Mouse (Mus musculus): ENCODE data around the gene Hist1h2bp.
"Not testable (repeated sequence)": the region's sequence is repeated elsewhere in the genome, so short reads cannot be mapped to it uniquely, and the experiment has no call there.

The Hist1h2bp gene

GRCm38 (mm10) chr13:21786899-21787629 lies at the start of gene Hist1h2bp, which contains the start of gene Hist1h2an:
TSS of gene Hist1h2bp (plus strand) at chr13:21787461.
TSS of gene Hist1h2an (minus strand) at chr13:21787218.
- DNase-seq (ENCODE audit: low spot score in 2 of 2), result peak; percentile 92 to 96

DNA sequence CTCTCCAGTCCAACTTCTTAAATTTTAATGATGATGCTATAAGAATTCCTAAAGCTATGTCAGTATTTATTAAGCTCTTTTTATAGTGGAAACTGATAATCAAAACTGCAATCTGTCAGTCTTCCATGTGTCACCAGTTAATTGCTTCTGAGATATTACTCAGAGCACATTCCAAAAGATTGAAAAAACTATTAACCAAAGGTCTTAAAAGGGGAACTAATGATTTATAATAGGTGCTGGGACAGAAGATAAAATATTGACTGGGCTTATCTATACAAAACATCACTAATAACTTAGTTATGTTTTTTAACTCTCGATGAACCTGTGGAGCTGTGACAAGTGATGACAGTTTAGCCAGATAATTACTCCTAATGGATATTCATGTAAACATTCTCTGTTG lies 42.3 kb upstream of the Hist1h2bp start:
- DNase-seq (ENCODE audit: low spot score in 2 of 2), result no peak

GRCm38 (mm10) chr13:21749387-21750158 lies 37.7 kb upstream of the Hist1h2bp start:
- DNase-seq (ENCODE audit: low spot score in 2 of 2), result no peak

GRCm38 (mm10) chr13:21750159-21751017 lies 36.9 kb upstream of the Hist1h2bp start, which contains the start of gene Hist1h4k:
TSS of gene Hist1h4k (minus strand) at chr13:21750505.
- peak; percentile 80 to 95 for DNase-seq (ENCODE audit: low spot score in 2 of 2)

GRCm38 (mm10) chr13:21751417-21751816 lies 35.8 kb upstream of the Hist1h2bp start:
- DNase-seq (ENCODE audit: low spot score in 2 of 2), result no peak

DNA sequence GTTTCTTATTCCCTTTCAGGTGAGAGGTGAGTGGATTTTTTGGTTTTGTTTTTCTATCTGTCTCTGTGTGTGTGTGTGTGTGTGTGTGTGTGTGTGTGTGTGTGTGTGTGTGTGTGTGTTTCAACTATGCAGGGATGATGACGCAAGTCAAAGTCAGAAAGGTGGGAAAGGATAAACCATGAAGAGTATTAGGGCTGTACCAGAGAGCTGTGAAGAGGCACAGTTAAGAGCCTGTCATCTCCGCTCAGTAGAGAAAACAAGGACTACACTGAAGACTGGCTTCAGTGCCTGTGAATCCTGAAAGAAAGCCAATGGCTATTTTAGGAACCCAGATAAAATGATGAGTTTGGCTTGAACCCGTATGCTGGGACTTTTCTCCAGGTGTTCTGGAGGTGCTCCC lies 35.4 kb upstream of the Hist1h2bp start:
- no peak for DNase-seq (ENCODE audit: low spot score in 2 of 2)

- DNase-seq (ENCODE audit: low spot score in 2 of 2), result no peak
Observed at GRCm38 (mm10) chr13:21752356-21752755, 34.9 kb upstream of the Hist1h2bp start.

GRCm38 (mm10) chr13:21753051-21753523 lies 34.2 kb upstream of the Hist1h2bp start:
- no peak for DNase-seq (ENCODE audit: low spot score in 2 of 2)

GRCm38 (mm10) chr13:21753524-21754285 lies 33.6 kb upstream of the Hist1h2bp start, which contains the start of the genes Hist1h2ak and Hist1h2bn:
TSS of gene Hist1h2ak (minus strand) at chr13:21753827.
TSS of gene Hist1h2bn (plus strand) at chr13:21754123.
- peak; percentile 82 to 88 for DNase-seq (ENCODE audit: low spot score in 2 of 2)

DNA sequence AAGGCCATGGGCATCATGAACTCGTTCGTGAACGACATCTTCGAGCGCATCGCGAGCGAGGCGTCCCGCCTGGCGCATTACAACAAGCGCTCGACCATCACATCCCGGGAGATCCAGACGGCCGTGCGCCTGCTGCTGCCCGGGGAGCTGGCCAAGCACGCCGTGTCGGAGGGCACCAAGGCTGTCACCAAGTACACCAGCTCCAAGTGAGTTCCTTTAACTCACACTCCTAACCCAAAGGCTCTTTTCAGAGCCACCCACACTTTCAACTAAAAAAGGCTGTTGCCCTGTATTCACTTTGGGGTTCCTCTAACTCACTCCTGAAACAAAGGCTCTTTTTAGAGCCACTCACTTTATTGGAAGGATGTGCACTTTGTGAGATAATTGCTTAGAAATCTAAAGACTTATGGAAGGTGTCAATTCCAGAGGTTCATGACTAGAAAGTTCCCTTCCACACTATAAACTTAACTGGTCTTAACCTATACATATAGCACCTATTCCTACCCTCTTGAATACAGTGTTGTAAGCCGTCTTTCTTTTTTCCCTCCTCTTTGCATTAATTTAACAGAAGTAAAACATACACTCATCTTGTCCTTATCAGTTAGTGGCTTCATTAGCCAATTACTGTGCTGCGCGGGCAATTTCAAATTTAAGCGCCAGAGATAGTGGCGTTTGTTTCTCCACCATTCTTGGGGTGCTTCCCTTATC lies 32.8 kb upstream of the Hist1h2bp start:
- DNase-seq (ENCODE audit: low spot score in 2 of 2), result not testable (repeated sequence)

- DNase-seq (ENCODE audit: low spot score in 2 of 2), result no peak
Observed at GRCm38 (mm10) chr13:21755707-21756106, 31.6 kb upstream of the Hist1h2bp start.

DNA sequence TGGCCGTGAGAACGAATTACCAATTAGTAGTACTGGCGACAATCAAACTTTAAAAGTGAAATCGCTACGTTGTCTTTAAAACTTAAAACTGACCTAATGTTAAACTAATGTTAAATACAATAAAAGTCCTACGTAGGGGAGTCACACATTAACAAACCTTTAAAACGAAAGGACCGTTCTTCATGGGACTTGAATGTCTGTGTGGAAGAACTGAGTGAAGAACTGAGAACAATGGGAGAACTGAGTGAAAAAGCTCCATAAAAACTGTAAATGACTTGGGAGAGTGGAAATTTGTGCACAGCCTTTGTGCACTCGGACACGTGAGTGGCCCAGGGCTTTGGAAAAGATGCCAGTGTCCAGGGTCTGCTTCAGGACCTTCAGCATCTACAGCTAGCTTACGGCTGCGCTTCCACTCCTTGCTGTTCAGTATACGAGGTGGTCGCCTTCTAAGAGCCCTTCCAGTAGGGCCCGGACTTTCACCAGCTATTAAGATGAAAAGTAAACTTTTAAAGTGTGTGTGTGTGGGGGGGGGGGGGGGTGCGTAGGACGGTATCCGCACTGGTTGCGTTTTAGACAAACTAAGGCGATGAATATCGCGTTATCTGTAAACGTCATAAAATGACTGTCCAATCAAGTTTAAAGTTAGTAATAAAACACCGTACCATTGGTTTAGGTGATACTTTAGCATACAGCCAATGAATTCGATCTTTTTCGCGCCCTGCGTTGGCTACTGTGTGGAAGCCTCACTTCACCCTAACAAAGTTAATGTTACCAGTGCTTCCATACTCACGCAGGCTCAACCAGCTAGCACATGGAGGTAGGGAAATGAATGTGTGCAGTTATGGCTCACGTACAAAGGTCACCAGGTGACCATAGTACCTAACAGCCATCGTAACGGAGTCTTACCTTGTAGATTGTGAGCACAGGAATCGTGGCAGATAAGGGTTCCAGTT lies 8.2 kb upstream of the Hist1h2bp start:
- DNase-seq (ENCODE audit: low spot score in 2 of 2), result peak; percentile 76 to 78

GRCm38 (mm10) chr13:21779767-21780731 lies 7.2 kb upstream of the Hist1h2bp start, which contains the start of gene Hist1h1b:
TSS of gene Hist1h1b (minus strand) at chr13:21780625.
- DNase-seq (ENCODE audit: low spot score in 2 of 2), result peak in 1 of 2 experiments; percentile 65

GRCm38 (mm10) chr13:21781021-21781555 lies 6.2 kb upstream of the Hist1h2bp start:
- no peak for DNase-seq (ENCODE audit: low spot score in 2 of 2)

GRCm38 (mm10) chr13:21781639-21782038 lies 5.6 kb upstream of the Hist1h2bp start:
- no peak for DNase-seq (ENCODE audit: low spot score in 2 of 2)

DNA sequence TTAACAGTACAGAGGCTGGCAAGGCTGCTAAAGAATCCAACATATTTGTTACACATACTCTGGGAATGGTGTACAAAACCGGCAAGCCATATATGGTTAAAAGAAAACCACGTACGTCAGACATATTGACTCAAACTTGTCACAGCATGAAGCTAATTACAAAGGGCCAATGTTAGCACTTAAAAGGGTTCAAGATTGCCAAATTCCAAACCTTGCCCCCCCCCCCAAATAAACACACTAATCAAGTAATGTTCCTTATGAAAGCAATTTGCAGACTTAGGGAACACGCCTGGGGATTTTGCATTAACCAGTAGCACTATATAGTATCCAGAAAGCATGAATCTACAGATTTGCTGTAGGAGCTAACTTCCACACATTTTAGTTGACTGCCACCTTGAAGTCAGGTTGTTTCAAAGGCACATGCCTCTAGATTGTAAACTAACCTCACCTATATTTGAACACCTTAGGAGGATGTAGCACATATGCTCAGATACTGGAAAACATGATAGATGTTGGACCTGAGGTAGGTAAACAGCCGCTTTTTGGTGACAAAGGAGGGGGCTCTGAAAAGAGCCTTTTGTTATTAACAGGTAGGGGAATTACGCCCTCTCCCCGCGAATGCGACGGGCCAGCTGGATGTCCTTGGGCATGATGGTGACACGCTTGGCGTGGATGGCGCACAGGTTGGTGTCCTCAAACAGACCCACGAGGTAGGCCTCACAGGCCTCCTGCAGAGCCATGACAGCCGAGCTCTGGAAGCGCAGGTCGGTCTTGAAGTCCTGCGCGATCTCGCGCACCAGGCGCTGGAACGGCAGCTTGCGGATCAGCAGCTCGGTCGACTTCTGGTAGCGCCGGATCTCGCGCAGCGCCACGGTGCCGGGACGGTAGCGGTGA lies 4.7 kb upstream of the Hist1h2bp start:
- peak in 1 of 2 experiments; percentile 24 for DNase-seq (ENCODE audit: low spot score in 2 of 2)

All from left cerebral cortex, adult 9 months (tissue).